Mouse (Mus musculus) CD4-positive, CD25-positive, alpha-beta regulatory T cell (primary cell): ENCODE measurements around the gene Svs6. TPM values are rescaled to one million over a fixed set of nuclear protein-coding genes. Genes with fewer than 3 reads are reported as not detected.

Source experiments
- polyA plus RNA-seq: library from polyadenylated mRNA; unstranded; fragments of 100-300 nt; shearing (Covaris generic); gene quantifications from one replicate; pipeline ENCODE4 v1.2.1, GENCODE M21; 2017

The Svs6 gene
- polyA plus RNA-seq = not detected

GRCm38 (mm10) chr2:164316451-164316850, at the start of gene Svs6:
Gene Svs6 (plus strand): TSS chr2:164316751.

GRCm38 (mm10) chr2:164278359-164278758, 38.2 kb upstream of the Svs6 start, which contains the start of gene Svs4:
Gene Svs4 (minus strand): TSS chr2:164278459.

GRCm38 (mm10) chr2:164288968-164289367, 27.6 kb upstream of the Svs6 start, which contains the start of gene Svs3a:
Gene Svs3a (plus strand): TSS chr2:164289268.

GRCm38 (mm10) chr2:164332440-164332839, 15.9 kb downstream of the Svs6 start, which contains the start of gene Svs5:
Gene Svs5 (plus strand): TSS chr2:164332740.

Other genes starting within 250 kb of the Svs6 start
- 213 TPM for gene Stk4, start 246.4 kb upstream of the Svs6 start, polyA plus RNA-seq
- 144 TPM for gene Tomm34, start 245.6 kb upstream of the Svs6 start, polyA plus RNA-seq
- gene Kcns1, start 145.6 kb upstream of the Svs6 start, polyA plus RNA-seq = 0.06 TPM
- gene Wfdc5, start 134.0 kb upstream of the Svs6 start, polyA plus RNA-seq = not detected
- gene Wfdc12, start 126.1 kb upstream of the Svs6 start, polyA plus RNA-seq = not detected
- gene Wfdc15a, start 116.6 kb upstream of the Svs6 start, polyA plus RNA-seq = not detected
- gene Wfdc15b, start 95.1 kb upstream of the Svs6 start, polyA plus RNA-seq = not detected
- not detected for gene Svs2, start 78.3 kb upstream of the Svs6 start, polyA plus RNA-seq
- gene Svs3b, start 60.1 kb upstream of the Svs6 start, polyA plus RNA-seq = not detected
- not detected for gene Svs4, start 38.3 kb upstream of the Svs6 start, polyA plus RNA-seq
- gene Svs3a, start 27.5 kb upstream of the Svs6 start, polyA plus RNA-seq = not detected
- not detected for gene Svs5, start 16.0 kb downstream of the Svs6 start, polyA plus RNA-seq
- gene Slpi, start 72.3 kb downstream of the Svs6 start, polyA plus RNA-seq = 4.8 TPM
- gene Rbpjl, start 86.4 kb downstream of the Svs6 start, polyA plus RNA-seq = not detected
- gene Matn4, start 88.4 kb downstream of the Svs6 start, polyA plus RNA-seq = not detected
- 17.7 TPM for gene Sdc4, start 127.1 kb downstream of the Svs6 start, polyA plus RNA-seq
- 97.5 TPM for gene Sys1, start 140.2 kb downstream of the Svs6 start, polyA plus RNA-seq
- gene Gm20458, start 144.2 kb downstream of the Svs6 start, polyA plus RNA-seq = 14.2 TPM
- 0.25 TPM for gene Trp53tg5, start 157.0 kb downstream of the Svs6 start, polyA plus RNA-seq
- 2.7 TPM for gene Dbndd2, start 169.4 kb downstream of the Svs6 start, polyA plus RNA-seq
- 34.1 TPM for gene Pigt, start 180.8 kb downstream of the Svs6 start, polyA plus RNA-seq
- 6.7 TPM for gene Wfdc2, start 245.7 kb downstream of the Svs6 start, polyA plus RNA-seq